Mouse (Mus musculus) liver, embryonic 12.5 days (tissue): ENCODE data around the gene Mesd. TPM values are rescaled to one million over a fixed set of nuclear protein-coding genes. Genes with fewer than 3 reads are reported as not detected.

Source experiments
- ATAC-seq: fragments of 200-750 bp; cut with Nextera tagmentation; 2 replicates; pipeline ENCODE4 v1.8.0; 2017; ENCODE audit warnings: moderate number of reproducible peaks, mild to moderate bottlenecking, moderate library complexity
- H3K27ac ChIP-seq: fragments of 300-500 bp; sonication (generic); 2 replicates; pipeline ENCODE4 v1.5.1; 2016; ENCODE audit warnings: mild to moderate bottlenecking
- H3K27me3 ChIP-seq: fragments of 300-500 bp; sonication (generic); replicated peaks from 2 replicates; pipeline ENCODE4 v1.6.1; 2016; ENCODE audit warnings: mild to moderate bottlenecking, moderate library complexity
- H3K36me3 ChIP-seq: fragments of 300-500 bp; sonication (generic); 2 replicates; pipeline ENCODE4 v1.6.1; 2016; ENCODE audit warnings: mild to moderate bottlenecking, moderate library complexity
- H3K4me1 ChIP-seq: fragments of 300-500 bp; sonication (generic); 2 replicates; pipeline ENCODE4 v1.6.1; 2016
- H3K4me2 ChIP-seq: fragments of 300-500 bp; sonication (generic); 2 replicates; pipeline ENCODE4 v1.6.1; 2016; ENCODE audit warnings: mild to moderate bottlenecking, moderate library complexity
- H3K4me3 ChIP-seq: fragments of 300-500 bp; sonication (generic); 2 replicates; pipeline ENCODE4 v1.5.1; 2016; ENCODE audit warnings: mild to moderate bottlenecking, moderate library complexity
- H3K9ac ChIP-seq: fragments of 300-500 bp; sonication (generic); 2 replicates; pipeline ENCODE4 v1.6.1; 2016; ENCODE audit warnings: mild to moderate bottlenecking, moderate library complexity
- H3K9me3 ChIP-seq: fragments of 300-500 bp; sonication (generic); replicated peaks from 2 replicates; pipeline ENCODE4 v1.6.1; 2016; ENCODE audit warnings: mild to moderate bottlenecking, moderate library complexity
- WGBS: fragments of 180-500 bp; shearing (Covaris S2); methylation state at CpG from one replicate; pipeline ENCODE4 v1.1.7; 2016; ENCODE audit not compliant: insufficient replicate concordance; 5-methylcytosine and 5-hydroxymethylcytosine counted together
- polyA plus RNA-seq: library from polyadenylated mRNA; unstranded; fragments of >200 nt; fragmentation: Nextera tagmentation; extraction: Ambion mirVana; gene quantifications from 2 replicates; pipeline ENCODE4 v1.2.1, GENCODE M21; 2016

Gene Mesd
- 71.4 and 76.5 TPM in 2 replicates for polyA plus RNA-seq

GRCm38 (mm10) chr7:83884021-83884658 lies at the start of gene Mesd, which contains the start of gene Tlnrd1:
Gene Mesd, plus strand, starts transcription at chr7:83884466.
Gene Tlnrd1, minus strand, starts transcription at chr7:83884305.
- H3K4me1 ChIP-seq, result peaks cover 80% of the 10 kb centered on the region
- no peaks in the 10 kb centered on the region for H3K9me3 ChIP-seq
- peak within 1 kb of the TSS; percentile 96 for H3K4me2 ChIP-seq
- H3K27ac ChIP-seq, result peak within 1 kb of the TSS; percentile 99
- peaks cover 35% of the 10 kb centered on the region for H3K36me3 ChIP-seq
- H3K27me3 ChIP-seq, result no peaks in the 10 kb centered on the region
- peak within 1 kb of the TSS; percentile 98 for H3K9ac ChIP-seq
- peak; percentile 61 for ATAC-seq
- H3K4me3 ChIP-seq, result peak within 1 kb of the TSS; percentile 94
- 1% methylated on average over 63 of the region's 69 CpGs for WGBS

DNA sequence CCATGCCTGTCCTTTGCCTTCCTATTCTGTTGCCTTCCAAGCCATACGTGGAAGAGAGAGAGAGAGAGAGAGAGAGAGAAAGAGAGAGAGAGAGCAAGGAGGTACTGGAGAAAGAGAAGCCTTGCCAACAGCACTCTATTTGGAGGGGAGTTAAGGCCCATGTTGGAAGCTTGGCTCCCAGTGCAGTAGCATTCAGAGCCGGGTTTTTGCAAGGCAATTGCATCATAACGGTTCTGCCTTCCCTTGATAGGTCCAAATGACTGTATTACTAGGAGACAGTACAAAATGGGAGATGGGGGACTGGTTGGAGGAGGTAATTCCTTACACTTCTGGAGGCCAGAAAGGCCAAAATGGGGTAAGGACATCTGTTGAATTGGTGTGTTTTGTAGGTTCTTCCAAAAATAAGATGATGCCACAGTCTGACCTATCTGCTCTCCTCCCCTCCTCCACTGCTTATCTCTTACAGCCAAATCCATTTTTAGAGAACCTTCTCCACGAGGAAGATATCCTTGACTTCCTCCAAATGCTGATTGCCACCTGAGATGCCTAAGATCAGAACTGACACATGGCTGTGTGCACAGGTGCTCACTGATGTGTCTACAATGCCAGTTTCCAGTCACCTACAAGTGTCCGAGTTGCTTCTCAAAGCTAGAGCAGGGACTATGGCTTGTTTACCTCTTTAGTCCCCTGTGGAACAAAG lies 45.6 kb upstream of the Mesd start:
- H3K4me2 ChIP-seq, result no peak overlapping the region
- no peak overlapping the region for H3K27ac ChIP-seq
- H3K9me3 ChIP-seq, result no peaks in the 10 kb centered on the region
- no peak overlapping the region for H3K9ac ChIP-seq
- H3K4me3 ChIP-seq, result no peak overlapping the region
- WGBS, result 45% methylated on average over 5 of the region's 5 CpGs
- no peaks in the 10 kb centered on the region for H3K36me3 ChIP-seq
- no peak for ATAC-seq
- no peaks in the 10 kb centered on the region for H3K27me3 ChIP-seq
- H3K4me1 ChIP-seq, result 0 out of 2 replicates have a peak, but pooled peaks cover 6% of the 10 kb centered on the region

DNA sequence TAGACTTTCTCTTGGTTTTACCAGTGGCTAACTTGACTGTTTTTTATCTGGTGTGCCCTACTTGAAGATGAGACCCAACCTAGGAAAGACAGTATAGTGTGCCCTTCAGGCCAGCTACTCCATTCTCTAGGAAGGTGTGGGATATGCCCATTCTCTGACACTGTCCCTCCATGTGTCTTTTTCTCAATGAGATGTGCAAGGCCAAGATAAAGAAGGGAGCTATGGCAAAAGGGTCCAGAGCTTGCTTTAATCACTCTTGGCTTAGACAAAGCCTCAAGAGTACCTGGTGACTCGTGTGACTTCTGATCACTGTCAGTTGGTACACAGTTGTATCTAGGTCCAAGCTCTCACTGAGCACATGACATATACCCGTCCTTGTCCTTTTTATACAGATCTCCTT lies 44.2 kb upstream of the Mesd start:
- no peak overlapping the region for H3K27ac ChIP-seq
- H3K9me3 ChIP-seq, result no peaks in the 10 kb centered on the region
- no peak overlapping the region for H3K9ac ChIP-seq
- H3K4me2 ChIP-seq, result no peak overlapping the region
- H3K27me3 ChIP-seq, result no peaks in the 10 kb centered on the region
- no peaks in the 10 kb centered on the region for H3K36me3 ChIP-seq
- ATAC-seq, result no peak
- no peak overlapping the region for H3K4me3 ChIP-seq
- WGBS, result 43% methylated on average over 2 of the region's 2 CpGs
- H3K4me1 ChIP-seq, result 0 out of 2 replicates have a peak, but pooled peaks cover 6% of the 10 kb centered on the region

DNA sequence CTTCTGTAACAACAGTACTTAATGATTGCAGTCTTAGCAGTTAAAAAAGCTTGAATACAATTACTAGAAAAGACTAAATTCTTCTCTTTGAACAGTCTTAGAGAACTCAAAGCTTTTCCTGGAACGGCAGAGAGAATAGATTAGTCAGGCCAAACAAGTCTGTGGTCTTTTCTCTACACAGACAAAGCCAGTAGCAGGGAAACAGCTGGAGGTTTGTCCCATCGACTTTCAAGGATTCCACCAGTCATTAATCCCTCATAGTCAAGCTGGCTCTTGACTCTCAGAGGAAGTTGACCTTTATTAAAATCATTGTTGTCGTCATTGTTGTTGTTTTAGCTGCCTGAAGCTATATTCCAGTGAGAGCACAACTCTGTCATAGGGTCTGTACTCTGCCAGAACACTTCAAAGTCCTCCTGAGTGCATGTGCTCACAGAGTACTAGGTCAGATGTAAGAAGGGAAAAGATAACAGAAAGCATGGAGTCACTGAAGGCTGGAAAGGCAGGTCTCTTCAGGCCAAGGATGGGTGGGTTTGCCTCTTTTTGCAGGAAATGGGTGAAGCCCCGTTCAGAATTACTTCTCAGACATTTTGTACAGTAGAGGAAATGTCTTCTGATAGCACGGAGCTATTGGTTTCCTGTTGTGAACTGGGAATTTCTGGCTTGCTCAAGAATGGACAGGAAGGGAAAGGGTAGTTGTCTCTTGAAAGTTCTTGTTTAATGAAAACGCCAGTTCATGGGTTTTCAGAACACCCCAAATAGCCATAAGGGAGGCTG lies 41.6 kb upstream of the Mesd start:
- Histone ChIP-seq H3K4me3 (no peak overlapping the region), H3K9me3 (no peaks in the 10 kb centered on the region), H3K27ac (no peak overlapping the region), H3K36me3 (no peaks in the 10 kb centered on the region), H3K9ac (no peak overlapping the region), H3K4me1 (peaks cover 14% of the 10 kb centered on the region), H3K27me3 (no peaks in the 10 kb centered on the region), H3K4me2 (no peak overlapping the region)
- ATAC-seq, result no peak
- WGBS, result 30% methylated on average over 6 of the region's 6 CpGs

- 67% methylated on average over 3 of the region's 3 CpGs for WGBS
Observed at GRCm38 (mm10) chr7:83844807-83845206, 39.5 kb upstream of the Mesd start.

GRCm38 (mm10) chr7:83847187-83848075 lies 36.8 kb upstream of the Mesd start:
- Histone ChIP-seq H3K4me2 (no peak overlapping the region), H3K4me1 (peaks cover 14% of the 10 kb centered on the region), H3K9me3 (no peaks in the 10 kb centered on the region), H3K9ac (no peak overlapping the region), H3K27me3 (no peaks in the 10 kb centered on the region), H3K36me3 (no peaks in the 10 kb centered on the region), H3K4me3 (no peak overlapping the region), H3K27ac (no peak overlapping the region)
- no peak for ATAC-seq
- WGBS, result 58% methylated on average over 4 of the region's 5 CpGs

More at GRCm38 (mm10) chr7:83844807-83845206, 39.5 kb upstream of the Mesd start:
- ATAC-seq, result no peak
- Histone ChIP-seq H3K4me3 (no peak overlapping the region), H3K9ac (no peak overlapping the region), H3K4me2 (no peak overlapping the region), H3K9me3 (no peaks in the 10 kb centered on the region), H3K36me3 (no peaks in the 10 kb centered on the region), H3K27me3 (no peaks in the 10 kb centered on the region), H3K27ac (no peak overlapping the region), H3K4me1 (peaks cover 8% of the 10 kb centered on the region)

- no peaks in the 10 kb centered on the region for H3K27me3 ChIP-seq
- H3K9me3 ChIP-seq, result no peaks in the 10 kb centered on the region
- no peak for ATAC-seq
- H3K27ac ChIP-seq, result no peak overlapping the region
- no peak overlapping the region for H3K9ac ChIP-seq
- H3K36me3 ChIP-seq, result no peaks in the 10 kb centered on the region
- 56% methylated on average over 5 of the region's 5 CpGs for WGBS
- peaks cover 16% of the 10 kb centered on the region for H3K4me1 ChIP-seq
- no peak overlapping the region for H3K4me2 ChIP-seq
- H3K4me3 ChIP-seq, result no peak overlapping the region
Observed at GRCm38 (mm10) chr7:83851569-83852380, 32.5 kb upstream of the Mesd start.

DNA sequence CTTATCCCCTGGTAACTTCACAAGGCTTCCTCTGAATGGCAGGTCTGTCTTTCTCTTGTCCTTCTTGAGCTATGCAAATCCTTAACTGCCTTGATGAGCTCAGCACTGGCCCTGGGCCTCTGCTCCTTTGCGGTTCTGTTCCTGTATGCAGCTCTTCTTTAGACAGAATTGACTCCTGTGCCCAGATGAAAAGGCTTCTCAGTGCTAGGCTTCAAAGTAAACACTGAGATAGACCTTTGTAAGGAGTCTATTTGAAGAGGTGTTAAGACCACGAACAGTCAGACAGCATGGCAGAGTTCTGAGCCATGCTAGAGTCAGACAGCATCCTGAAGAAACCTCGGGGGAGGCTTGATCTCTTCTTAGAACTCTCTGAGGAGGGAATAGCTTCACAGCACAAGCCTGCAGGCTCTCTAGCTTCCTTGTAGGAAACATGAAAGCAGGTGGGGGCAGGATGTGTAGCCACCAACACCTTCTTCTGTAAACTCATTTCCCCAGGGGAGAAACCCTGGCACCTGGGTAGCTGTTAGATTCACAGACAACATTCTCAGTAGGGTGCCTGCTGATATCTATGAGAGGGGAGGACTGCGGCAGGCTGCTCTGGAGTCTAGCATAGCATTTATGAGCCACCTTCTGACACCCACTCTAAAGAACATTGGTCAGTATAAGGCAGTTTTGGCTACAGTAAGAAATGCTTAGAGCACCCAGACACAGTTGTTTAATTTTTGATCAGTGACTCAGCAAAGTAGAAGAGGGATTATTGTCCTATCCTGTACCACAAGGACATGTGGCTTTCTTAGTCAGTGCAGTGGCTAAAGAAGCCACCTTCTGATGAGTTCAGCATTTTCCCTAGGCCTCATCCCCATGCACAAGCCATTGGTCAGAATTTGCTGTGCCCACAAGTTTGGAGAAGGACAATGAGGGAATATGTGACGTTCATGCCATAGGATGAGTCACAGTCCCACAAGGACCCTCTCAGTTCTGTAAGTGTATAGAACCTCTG lies 31.6 kb upstream of the Mesd start:
- 43% methylated on average over 5 of the region's 5 CpGs for WGBS
- no peak overlapping the region for H3K9ac ChIP-seq
- peaks cover 9% of the 10 kb centered on the region; the same call in 1 of the 2 replicates for H3K4me1 ChIP-seq
- no peak for ATAC-seq
- H3K4me3 ChIP-seq, result no peak overlapping the region
- no peak overlapping the region for H3K27ac ChIP-seq
- no peaks in the 10 kb centered on the region for H3K36me3 ChIP-seq
- H3K4me2 ChIP-seq, result no peak overlapping the region
- no peaks in the 10 kb centered on the region for H3K27me3 ChIP-seq
- H3K9me3 ChIP-seq, result no peaks in the 10 kb centered on the region

DNA sequence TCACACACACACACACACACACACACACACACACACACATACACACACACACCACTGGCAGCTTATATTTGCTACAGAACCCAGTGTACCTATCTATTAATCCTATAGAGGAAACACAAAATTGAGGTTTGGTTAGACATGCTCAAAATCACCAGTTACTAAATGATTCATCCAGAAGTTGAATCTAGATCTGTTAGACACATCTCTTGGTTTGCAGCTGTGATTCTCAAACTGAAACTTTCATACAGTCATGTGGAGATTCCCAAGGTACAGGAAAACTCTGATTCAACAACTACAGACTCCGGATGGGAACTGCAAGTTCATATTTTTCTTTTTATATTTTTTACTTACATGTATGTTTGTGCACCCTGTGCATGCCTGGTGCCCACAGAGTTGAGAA lies 29.1 kb upstream of the Mesd start:
- 78% methylated on average over 1 of the region's 1 CpGs for WGBS
- H3K9me3 ChIP-seq, result no peaks in the 10 kb centered on the region
- no peak overlapping the region for H3K9ac ChIP-seq
- no peak overlapping the region for H3K4me2 ChIP-seq
- H3K27me3 ChIP-seq, result no peaks in the 10 kb centered on the region
- no peak for ATAC-seq
- H3K4me3 ChIP-seq, result no peak overlapping the region
- H3K27ac ChIP-seq, result no peak overlapping the region
- H3K4me1 ChIP-seq, result peaks cover 9% of the 10 kb centered on the region; the same call in 1 of the 2 replicates
- H3K36me3 ChIP-seq, result no peaks in the 10 kb centered on the region
